Mouse (Mus musculus): ENCODE results near the gene Olfr535. TPM values are rescaled to one million over a fixed set of nuclear protein-coding genes. Genes with fewer than 3 reads are reported as not detected.
"Not testable (repeated sequence)": the region's sequence is repeated elsewhere in the genome, so short reads cannot be mapped to it uniquely, and the experiment has no call there.

The Olfr535 gene
- total RNA-seq (2017) = not detected in 3 replicates

- ATAC-seq (replicated peaks; ENCODE audit: insufficient number of reproducible peaks, low FRiP score, low TSS enrichment, poor library complexity, severe bottlenecking) = no peak
Measured at GRCm38 (mm10) chr7:140483916-140484315, at the start of gene Olfr535. Gene Olfr535, plus strand, starts transcription at chr7:140484216.

- ATAC-seq (replicated peaks; ENCODE audit: insufficient number of reproducible peaks, low FRiP score, low TSS enrichment, poor library complexity, severe bottlenecking) = no peak
Measured at GRCm38 (mm10) chr7:140443141-140443540, 40.9 kb upstream of the Olfr535 start.

- ATAC-seq (replicated peaks; ENCODE audit: insufficient number of reproducible peaks, low FRiP score, low TSS enrichment, poor library complexity, severe bottlenecking) = not testable (repeated sequence)
Measured at GRCm38 (mm10) chr7:140463070-140463469, 20.9 kb upstream of the Olfr535 start, which contains the start of gene Olfr533. Gene Olfr533, plus strand, starts transcription at chr7:140463370.

GRCm38 (mm10) chr7:140477886-140478285 lies 6.1 kb upstream of the Olfr535 start:
- no peak for ATAC-seq (replicated peaks; ENCODE audit: insufficient number of reproducible peaks, low FRiP score, low TSS enrichment, poor library complexity, severe bottlenecking)

- no peak for ATAC-seq (replicated peaks; ENCODE audit: insufficient number of reproducible peaks, low FRiP score, low TSS enrichment, poor library complexity, severe bottlenecking)
Measured at GRCm38 (mm10) chr7:140478733-140479132, 5.3 kb upstream of the Olfr535 start.

- no peak for ATAC-seq (replicated peaks; ENCODE audit: insufficient number of reproducible peaks, low FRiP score, low TSS enrichment, poor library complexity, severe bottlenecking)
Measured at GRCm38 (mm10) chr7:140488981-140489380, 5.0 kb downstream of the Olfr535 start.

- no peak for ATAC-seq (replicated peaks; ENCODE audit: insufficient number of reproducible peaks, low FRiP score, low TSS enrichment, poor library complexity, severe bottlenecking)
Measured at GRCm38 (mm10) chr7:140494231-140494630, 10.2 kb downstream of the Olfr535 start.

- ATAC-seq (replicated peaks; ENCODE audit: insufficient number of reproducible peaks, low FRiP score, low TSS enrichment, poor library complexity, severe bottlenecking) = no peak
Measured at GRCm38 (mm10) chr7:140494702-140495101, 10.7 kb downstream of the Olfr535 start.

GRCm38 (mm10) chr7:140507346-140508021 lies 23.5 kb downstream of the Olfr535 start, which contains the start of gene Olfr536:
Gene Olfr536, minus strand, starts transcription at chr7:140507396.
- ATAC-seq (replicated peaks; ENCODE audit: insufficient number of reproducible peaks, low FRiP score, low TSS enrichment, poor library complexity, severe bottlenecking) = not testable (repeated sequence)

- no peak for ATAC-seq (replicated peaks; ENCODE audit: insufficient number of reproducible peaks, low FRiP score, low TSS enrichment, poor library complexity, severe bottlenecking)
Measured at GRCm38 (mm10) chr7:140539746-140540145, 55.7 kb downstream of the Olfr535 start.

Other genes with a start within 250 kb of the Olfr535 start
- 0.85 to 2.5 TPM in 2 of 3 replicates, not detected in the other for gene 5830411N06Rik, start 236.9 kb upstream of the Olfr535 start, total RNA-seq (2017)
- not detected in 3 replicates for gene Olfr525, start 163.4 kb upstream of the Olfr535 start, total RNA-seq (2017)
- not detected in 3 replicates for gene Olfr527, start 150.2 kb upstream of the Olfr535 start, total RNA-seq (2017)
- not detected in 3 replicates for gene Olfr60, start 122.5 kb upstream of the Olfr535 start, total RNA-seq (2017)
- gene Olfr530, start 107.9 kb upstream of the Olfr535 start, total RNA-seq (2017) = not detected in 3 replicates
- 0.10 TPM in 1 of 3 replicates, not detected in the others for gene Olfr531, start 81.3 kb upstream of the Olfr535 start, total RNA-seq (2017)
- gene Olfr532, start 62.6 kb upstream of the Olfr535 start, total RNA-seq (2017) = not detected in 3 replicates
- not detected in 3 replicates for gene Olfr533, start 20.8 kb upstream of the Olfr535 start, total RNA-seq (2017)
- gene Olfr536, start 23.2 kb downstream of the Olfr535 start, total RNA-seq (2017) = not detected in 3 replicates
- gene Olfr538, start 83.7 kb downstream of the Olfr535 start, total RNA-seq (2017) = not detected in 3 replicates
- gene Olfr46, start 117.1 kb downstream of the Olfr535 start, total RNA-seq (2017) = 0.10 to 0.19 TPM in 2 of 3 replicates, not detected in the other
- gene Olfr61, start 144.8 kb downstream of the Olfr535 start, total RNA-seq (2017) = not detected in 3 replicates
- not detected in 3 replicates for gene Olfr53, start 162.2 kb downstream of the Olfr535 start, total RNA-seq (2017)
- 0.11 TPM in 1 of 3 replicates, not detected in the others for gene Olfr539, start 175.7 kb downstream of the Olfr535 start, total RNA-seq (2017)
- gene Olfr45, start 197.7 kb downstream of the Olfr535 start, total RNA-seq (2017) = not detected in 3 replicates
- not detected in 3 replicates for gene Olfr541, start 213.1 kb downstream of the Olfr535 start, total RNA-seq (2017)